Mouse (Mus musculus) forebrain, embryonic 15.5 days (tissue): Measurements from ENCODE around the gene Ugt1a10. TPM values are rescaled to one million over a fixed set of nuclear protein-coding genes. Genes with fewer than 3 reads are reported as not detected.
"Not testable (repeated sequence)": the region's sequence is repeated elsewhere in the genome, so short reads cannot be mapped to it uniquely, and the experiment has no call there.

Experiments used
- ATAC-seq: fragments of 200-750 bp; cut with Nextera tagmentation; replicated peaks from 2 replicates; pipeline ENCODE4 v1.8.0; 2017; ENCODE audit warnings: mild to moderate bottlenecking, moderate TSS enrichment, moderate library complexity
- H3K27ac ChIP-seq: fragments of 300-500 bp; sonication (generic); replicated peaks from 2 replicates; pipeline ENCODE4 v1.5.1; 2015; ENCODE audit warnings: mild to moderate bottlenecking, inconsistent platforms
- H3K27me3 ChIP-seq: fragments of 300-500 bp; sonication (generic); 2 replicates; pipeline ENCODE4 v1.6.1; 2015; ENCODE audit warnings: inconsistent platforms
- H3K36me3 ChIP-seq: fragments of 300-500 bp; sonication (generic); 2 replicates; pipeline ENCODE4 v1.6.1; 2015; ENCODE audit warnings: mild to moderate bottlenecking, inconsistent platforms
- H3K4me1 ChIP-seq: fragments of 300-500 bp; sonication (generic); 2 replicates; pipeline ENCODE4 v1.6.1; 2015; ENCODE audit warnings: inconsistent platforms
- H3K4me2 ChIP-seq: fragments of 300-500 bp; sonication (generic); replicated peaks from 2 replicates; pipeline ENCODE4 v1.6.1; 2015; ENCODE audit warnings: mild to moderate bottlenecking, inconsistent platforms
- H3K4me3 ChIP-seq: fragments of 300-500 bp; sonication (generic); 2 replicates; pipeline ENCODE4 v1.5.1; 2015; ENCODE audit warnings: mild to moderate bottlenecking, inconsistent platforms
- H3K9ac ChIP-seq: fragments of 300-500 bp; sonication (generic); replicated peaks from 2 replicates; pipeline ENCODE4 v1.6.1; 2015; ENCODE audit warnings: mild to moderate bottlenecking, inconsistent platforms
- H3K9me3 ChIP-seq: fragments of 300-500 bp; sonication (generic); 2 replicates; pipeline ENCODE4 v1.6.1; 2016; ENCODE audit warnings: inconsistent platforms
- WGBS: fragments of 180-500 bp; shearing (Covaris S2); methylation state at CpG from one replicate; pipeline ENCODE4 v1.1.7; 2015; ENCODE audit warnings: mixed read lengths; 5-methylcytosine and 5-hydroxymethylcytosine counted together
- polyA plus RNA-seq: library from polyadenylated mRNA; unstranded; fragments of >200 nt; fragmentation: Nextera tagmentation; extraction: Ambion mirVana; gene quantifications from 2 replicates; pipeline ENCODE4 v1.2.1, GENCODE M21; 2015

Ugt1a10 gene
- polyA plus RNA-seq, 1 experiment from 2014 or later = not detected

- WGBS = 57% methylated on average over 2 of the region's 2 CpGs
- Histone ChIP-seq H3K9ac (no peak overlapping the region), H3K4me3 (no peak overlapping the region), H3K36me3 (no peaks in the 10 kb centered on the region), H3K27me3 (no peaks in the 10 kb centered on the region), H3K9me3 (peaks cover 27% of the 10 kb centered on the region), H3K4me2 (no peak overlapping the region), H3K27ac (no peak overlapping the region), H3K4me1 (no peaks in the 10 kb centered on the region)
- no peak for ATAC-seq
Measured at GRCm38 (mm10) chr1:88222216-88222615, 167.0 kb downstream of the Ugt1a10 start.

DNA sequence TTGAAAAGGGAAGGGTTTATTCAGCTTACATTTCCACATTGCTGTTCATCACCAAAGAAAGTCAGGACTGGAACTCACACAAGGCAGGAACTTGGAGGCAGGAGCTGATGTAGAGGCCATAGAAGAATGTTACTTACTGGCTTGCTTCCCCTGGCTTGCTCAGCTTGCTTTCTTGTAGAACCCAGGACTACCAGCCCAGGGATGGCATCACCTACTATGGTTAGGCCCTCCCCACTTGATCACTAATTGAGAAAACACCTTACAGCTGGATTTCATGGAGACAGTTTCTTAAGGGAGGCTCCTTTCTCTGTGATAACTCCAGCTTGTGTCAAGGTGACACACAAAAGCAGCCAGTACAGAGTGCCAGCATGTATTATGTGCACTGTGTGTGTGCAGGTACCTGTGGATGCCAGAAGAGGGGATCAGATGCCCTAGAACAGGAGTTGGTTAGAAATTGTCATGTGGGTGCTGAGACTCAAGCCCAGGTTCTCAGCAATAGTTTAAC, 167.9 kb downstream of the Ugt1a10 start:
- not testable (repeated sequence) for ATAC-seq, H3K36me3 ChIP-seq, H3K27ac ChIP-seq, H3K9ac ChIP-seq, H3K4me3 ChIP-seq, H3K27me3 ChIP-seq, H3K4me1 ChIP-seq, H3K4me2 ChIP-seq
- peaks cover 31% of the 10 kb centered on the region for H3K9me3 ChIP-seq

DNA sequence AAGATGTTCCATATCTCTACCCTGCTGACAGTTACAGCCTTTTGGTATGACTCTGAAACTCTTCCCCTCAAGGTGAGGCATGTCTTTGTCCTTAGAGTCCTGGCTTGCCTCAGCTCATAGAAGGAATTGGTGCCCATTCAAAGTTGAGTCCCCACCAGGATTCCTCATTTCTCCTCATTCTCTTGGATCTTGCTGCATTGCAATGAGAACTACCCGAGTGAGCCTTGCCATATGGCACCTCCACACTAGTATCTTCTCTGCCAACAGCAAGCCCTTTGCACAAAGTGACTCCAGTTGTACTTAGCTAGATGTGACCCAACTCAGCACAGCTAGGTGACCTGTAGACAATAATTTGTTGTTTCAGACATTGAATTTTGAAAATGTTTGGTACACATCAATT, 168.4 kb downstream of the Ugt1a10 start:
- Histone ChIP-seq H3K9me3 (peaks cover 36% of the 10 kb centered on the region), H3K4me2 (no peak overlapping the region), H3K27ac (no peak overlapping the region), H3K27me3 (no peaks in the 10 kb centered on the region), H3K9ac (no peak overlapping the region), H3K4me1 (no peaks in the 10 kb centered on the region), H3K4me3 (no peak overlapping the region), H3K36me3 (no peaks in the 10 kb centered on the region)
- ATAC-seq = no peak
- 51% methylated on average over 1 of the region's 1 CpGs for WGBS

GRCm38 (mm10) chr1:88224029-88224776, 169.0 kb downstream of the Ugt1a10 start:
- 70% methylated on average over 2 of the region's 2 CpGs for WGBS
- H3K36me3 ChIP-seq = no peaks in the 10 kb centered on the region
- no peak overlapping the region for H3K27ac ChIP-seq
- H3K9ac ChIP-seq = no peak overlapping the region
- H3K9me3 ChIP-seq = peaks cover 42% of the 10 kb centered on the region
- H3K4me1 ChIP-seq = no peaks in the 10 kb centered on the region
- no peak overlapping the region for H3K4me3 ChIP-seq
- H3K27me3 ChIP-seq = no peaks in the 10 kb centered on the region
- ATAC-seq = no peak
- no peak overlapping the region for H3K4me2 ChIP-seq

- not testable (repeated sequence) for H3K4me1 ChIP-seq, H3K27ac ChIP-seq, H3K4me2 ChIP-seq, H3K27me3 ChIP-seq, H3K36me3 ChIP-seq, H3K9ac ChIP-seq, ATAC-seq, H3K4me3 ChIP-seq
- WGBS = 37% methylated on average over 2 of the region's 2 CpGs
- peaks cover 52% of the 10 kb centered on the region for H3K9me3 ChIP-seq
Measured at GRCm38 (mm10) chr1:88225301-88225700, 170.1 kb downstream of the Ugt1a10 start.

DNA sequence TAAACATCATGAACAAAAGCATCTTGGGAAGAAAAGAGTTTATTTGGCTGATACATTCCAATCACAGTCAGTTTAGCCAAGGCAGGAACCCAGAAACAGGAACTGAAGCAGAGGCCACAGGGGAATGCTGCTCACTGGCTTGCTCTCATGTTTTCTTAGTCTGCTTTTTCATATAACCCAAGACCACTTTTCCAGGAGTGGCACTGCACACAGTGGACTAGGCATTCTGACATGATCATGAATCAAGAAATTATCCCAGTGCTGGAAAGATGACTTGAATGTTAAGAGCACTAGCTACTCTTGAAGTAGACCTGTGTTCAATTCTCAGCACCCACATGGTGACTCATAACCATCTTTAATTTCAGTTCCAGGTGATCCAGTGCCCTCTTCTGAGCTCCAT, 170.6 kb downstream of the Ugt1a10 start:
- no peak overlapping the region for H3K4me2 ChIP-seq
- H3K27ac ChIP-seq = no peak overlapping the region
- H3K27me3 ChIP-seq = no peaks in the 10 kb centered on the region
- no peaks in the 10 kb centered on the region for H3K36me3 ChIP-seq
- H3K4me3 ChIP-seq = no peak overlapping the region
- H3K4me1 ChIP-seq = no peaks in the 10 kb centered on the region
- no peak for ATAC-seq
- no peak overlapping the region for H3K9ac ChIP-seq
- peaks cover 56% of the 10 kb centered on the region for H3K9me3 ChIP-seq

GRCm38 (mm10) chr1:88226670-88227379, 171.6 kb downstream of the Ugt1a10 start, which contains the start of gene Mroh2a:
Mroh2a (plus strand) TSS chr1:88226986.
- no peaks in the 10 kb centered on the region for H3K27me3 ChIP-seq
- H3K4me1 ChIP-seq = no peaks in the 10 kb centered on the region
- no peak within 1 kb of the TSS for H3K4me2 ChIP-seq
- H3K27ac ChIP-seq = no peak within 1 kb of the TSS
- H3K9ac ChIP-seq = no peak within 1 kb of the TSS
- H3K36me3 ChIP-seq = no peaks in the 10 kb centered on the region
- WGBS = 54% methylated on average over 5 of the region's 5 CpGs
- no peak within 1 kb of the TSS for H3K4me3 ChIP-seq
- ATAC-seq = no peak
- peaks cover 67% of the 10 kb centered on the region for H3K9me3 ChIP-seq

GRCm38 (mm10) chr1:88227482-88227881, 172.3 kb downstream of the Ugt1a10 start:
- Histone ChIP-seq H3K4me3 (no peak overlapping the region), H3K27me3 (no peaks in the 10 kb centered on the region), H3K36me3 (no peaks in the 10 kb centered on the region), H3K4me1 (no peaks in the 10 kb centered on the region), H3K9me3 (peaks cover 71% of the 10 kb centered on the region), H3K4me2 (no peak overlapping the region), H3K9ac (no peak overlapping the region), H3K27ac (no peak overlapping the region)
- no peak for ATAC-seq
- WGBS = 56% methylated on average over 2 of the region's 2 CpGs

DNA sequence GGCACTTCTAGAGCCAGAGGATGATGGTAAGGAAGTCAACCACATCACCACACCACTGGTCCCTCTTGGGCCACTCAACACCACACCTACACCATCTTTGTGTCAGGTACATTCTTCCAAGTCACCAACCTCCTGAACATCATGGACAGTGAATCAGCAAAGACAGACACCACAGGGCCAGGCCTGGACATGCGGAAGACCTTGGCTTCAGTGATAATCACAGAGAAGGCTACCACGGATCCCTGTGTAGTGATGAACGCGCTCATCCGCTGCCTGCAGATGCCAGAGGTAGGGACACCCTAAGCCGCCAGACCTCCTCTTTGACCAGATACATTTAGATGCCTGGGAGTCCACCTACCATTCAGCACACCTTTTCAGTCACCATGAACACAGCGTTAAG, 172.9 kb downstream of the Ugt1a10 start:
- Histone ChIP-seq H3K36me3 (no peaks in the 10 kb centered on the region), H3K27ac (no peak overlapping the region), H3K9me3 (peaks cover 77% of the 10 kb centered on the region), H3K4me2 (no peak overlapping the region), H3K4me1 (no peaks in the 10 kb centered on the region), H3K9ac (no peak overlapping the region), H3K4me3 (no peak overlapping the region), H3K27me3 (no peaks in the 10 kb centered on the region)
- 72% methylated on average over 7 of the region's 7 CpGs for WGBS
- no peak for ATAC-seq

DNA sequence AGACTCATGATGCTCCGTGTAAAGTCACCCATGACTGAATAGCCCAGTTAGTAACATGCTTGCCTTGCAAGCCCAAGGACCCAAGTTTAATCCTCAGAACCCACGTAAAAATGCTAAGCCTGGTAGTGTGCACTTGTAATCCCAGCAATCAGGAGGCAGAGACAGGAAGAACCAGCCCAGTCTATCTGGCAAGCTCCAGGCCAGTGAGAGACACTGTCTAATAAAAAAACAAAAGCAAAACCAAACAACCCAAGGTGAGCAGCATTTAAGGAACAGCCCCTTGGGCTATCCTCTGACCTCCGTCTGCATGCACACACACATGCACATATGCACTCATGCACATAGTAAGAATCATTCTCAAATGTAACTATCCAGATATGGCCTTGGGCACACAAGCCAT, 174.4 kb downstream of the Ugt1a10 start:
- ATAC-seq = no peak
- WGBS = 78% methylated on average over 3 of the region's 3 CpGs
- no peaks in the 10 kb centered on the region for H3K27me3 ChIP-seq

GRCm38 (mm10) chr1:88229986-88230385, 174.8 kb downstream of the Ugt1a10 start:
- ATAC-seq = no peak
- Histone ChIP-seq H3K9me3 (peaks cover 93% of the 10 kb centered on the region), H3K9ac (no peak overlapping the region), H3K36me3 (no peaks in the 10 kb centered on the region), H3K27me3 (no peaks in the 10 kb centered on the region), H3K4me2 (no peak overlapping the region), H3K4me1 (no peaks in the 10 kb centered on the region), H3K4me3 (no peak overlapping the region), H3K27ac (no peak overlapping the region)
- WGBS = 89% methylated on average over 5 of the region's 5 CpGs

More for the DNA sequence above, 174.4 kb downstream of the Ugt1a10 start:
- H3K9ac ChIP-seq = no peak overlapping the region
- no peak overlapping the region for H3K27ac ChIP-seq
- H3K9me3 ChIP-seq = peaks cover 89% of the 10 kb centered on the region
- no peaks in the 10 kb centered on the region for H3K4me1 ChIP-seq
- no peak overlapping the region for H3K4me3 ChIP-seq
- H3K36me3 ChIP-seq = no peaks in the 10 kb centered on the region
- no peak overlapping the region for H3K4me2 ChIP-seq

DNA sequence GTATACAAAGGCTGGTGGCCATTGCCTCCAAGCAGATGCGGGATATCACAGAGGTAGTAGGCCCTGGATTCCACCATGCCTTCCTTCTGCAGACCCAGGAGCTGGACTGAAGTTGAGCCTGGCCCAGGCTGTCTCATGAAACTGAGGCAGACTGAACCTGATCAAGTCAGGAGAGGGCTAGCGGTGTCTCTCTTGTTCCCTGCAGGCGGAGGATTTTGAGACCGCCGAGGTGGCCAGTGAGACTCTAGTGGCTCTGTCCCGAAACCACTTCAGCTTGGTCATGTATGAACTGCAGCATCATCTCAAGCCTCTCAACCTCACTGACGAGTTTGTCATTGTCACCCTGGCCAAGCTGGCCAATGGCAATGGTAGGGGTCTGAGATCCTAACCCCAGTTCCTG, 175.2 kb downstream of the Ugt1a10 start:
- Histone ChIP-seq H3K27ac (no peak overlapping the region), H3K9ac (no peak overlapping the region), H3K9me3 (peaks cover 95% of the 10 kb centered on the region), H3K4me3 (no peak overlapping the region), H3K4me2 (no peak overlapping the region), H3K36me3 (no peaks in the 10 kb centered on the region), H3K4me1 (no peaks in the 10 kb centered on the region), H3K27me3 (no peaks in the 10 kb centered on the region)
- no peak for ATAC-seq
- WGBS = 73% methylated on average over 7 of the region's 7 CpGs
